Mouse (Mus musculus): ENCODE results near the gene Ifna13.
A peak's percentile ranks its signal among the peaks of the same experiment; 100 is the strongest.

Gene Ifna13

GRCm38 (mm10) chr4:88644359-88644758 is at the start of gene Ifna13:
Ifna13 (minus strand) TSS chr4:88644459.
- DNase-seq: no peak

- DNase-seq: no peak
Observed at GRCm38 (mm10) chr4:88693392-88693791, 49.1 kb upstream of the Ifna13 start.

GRCm38 (mm10) chr4:88692537-88692936 is 48.3 kb upstream of the Ifna13 start:
- no peak for DNase-seq

GRCm38 (mm10) chr4:88691259-88691658 is 47.0 kb upstream of the Ifna13 start, which contains the start of gene Ifnab:
Ifnab (minus strand) TSS chr4:88691359.
- no peak for DNase-seq

GRCm38 (mm10) chr4:88683812-88684211 is 39.6 kb upstream of the Ifna13 start, which contains the start of gene Ifna2:
Ifna2 (minus strand) TSS chr4:88683912.
- no peak for DNase-seq

GRCm38 (mm10) chr4:88681353-88681752 is 37.1 kb upstream of the Ifna13 start:
- DNase-seq: no peak

- DNase-seq: peak in 1 of 2 experiments; percentile 65
Observed at GRCm38 (mm10) chr4:88680362-88680761, 36.1 kb upstream of the Ifna13 start.

- no peak for DNase-seq
Observed at GRCm38 (mm10) chr4:88676824-88677223, 32.6 kb upstream of the Ifna13 start, which contains the start of gene Ifna16. Ifna16 (minus strand) TSS chr4:88676924.

- DNase-seq: peak; percentile 25 to 35
Observed at GRCm38 (mm10) chr4:88655461-88655860, 11.2 kb upstream of the Ifna13 start.

- no peak for DNase-seq
Observed at GRCm38 (mm10) chr4:88653644-88654043, 9.4 kb upstream of the Ifna13 start.

- no peak for DNase-seq
Observed at GRCm38 (mm10) chr4:88642526-88642925, 1.7 kb downstream of the Ifna13 start.

- DNase-seq: peak; percentile 93 to 99
Observed at GRCm38 (mm10) chr4:88641077-88641831, 3.0 kb downstream of the Ifna13 start.

- DNase-seq: no peak
Observed at GRCm38 (mm10) chr4:88640704-88641076, 3.6 kb downstream of the Ifna13 start.

GRCm38 (mm10) chr4:88634311-88634710 is 9.9 kb downstream of the Ifna13 start, which contains the start of gene C87499:
C87499 (minus strand) TSS chr4:88634411.
- no peak for DNase-seq

- DNase-seq: no peak
Observed at GRCm38 (mm10) chr4:88603276-88603675, 41.0 kb downstream of the Ifna13 start, which contains the start of gene Ifna12. Ifna12 (minus strand) TSS chr4:88603376.
